Mouse (Mus musculus) heart, embryonic 15.5 days (tissue): ENCODE measurements around the gene Svop. TPM values are rescaled to one million over a fixed set of nuclear protein-coding genes. Genes with fewer than 3 reads are reported as not detected.

Source experiments
- ATAC-seq: fragments of 200-750 bp; cut with Nextera tagmentation; replicated peaks from 2 replicates; pipeline ENCODE4 v1.8.0; 2017; ENCODE audit warnings: low read depth, moderate TSS enrichment; ENCODE audit not compliant: insufficient number of reproducible peaks, insufficient read depth, low FRiP score
- H3K27ac ChIP-seq: fragments of 300-500 bp; sonication (generic); 2 replicates; pipeline ENCODE4 v1.5.1; 2015; ENCODE audit warnings: mild to moderate bottlenecking, inconsistent platforms
- H3K27me3 ChIP-seq: fragments of 300-500 bp; sonication (generic); 2 replicates; pipeline ENCODE4 v1.6.1; 2015; ENCODE audit warnings: inconsistent platforms
- H3K36me3 ChIP-seq: fragments of 300-500 bp; sonication (generic); 2 replicates; pipeline ENCODE4 v1.6.1; 2015; ENCODE audit warnings: mild to moderate bottlenecking, inconsistent platforms
- H3K4me1 ChIP-seq: fragments of 300-500 bp; sonication (generic); replicated peaks from 2 replicates; pipeline ENCODE4 v1.6.1; 2015; ENCODE audit warnings: inconsistent platforms
- H3K4me2 ChIP-seq: fragments of 300-500 bp; sonication (generic); 2 replicates; pipeline ENCODE4 v1.6.1; 2015; ENCODE audit warnings: inconsistent platforms, mild to moderate bottlenecking, moderate library complexity
- H3K4me3 ChIP-seq: fragments of 300-500 bp; sonication (generic); 2 replicates; pipeline ENCODE4 v1.5.1; 2015; ENCODE audit warnings: mild to moderate bottlenecking, inconsistent platforms
- H3K9ac ChIP-seq: fragments of 300-500 bp; sonication (generic); 2 replicates; pipeline ENCODE4 v1.6.1; 2015; ENCODE audit warnings: mild to moderate bottlenecking, inconsistent platforms
- H3K9me3 ChIP-seq: fragments of 300-500 bp; sonication (generic); replicated peaks from 2 replicates; pipeline ENCODE4 v1.6.1; 2016; ENCODE audit warnings: inconsistent platforms
- WGBS: fragments of 180-500 bp; shearing (Covaris S2); methylation state at CpG from one replicate; pipeline ENCODE4 v1.1.7; 2015; ENCODE audit warnings: mixed read lengths; 5-methylcytosine and 5-hydroxymethylcytosine counted together
- polyA plus RNA-seq: library from polyadenylated mRNA; unstranded; fragments of >200 nt; fragmentation: Nextera tagmentation; extraction: Ambion mirVana; gene quantifications from 2 replicates; pipeline ENCODE4 v1.2.1, GENCODE M21; 2015

Gene Svop
- polyA plus RNA-seq, 1 experiment from 2014 or later, result not detected

DNA sequence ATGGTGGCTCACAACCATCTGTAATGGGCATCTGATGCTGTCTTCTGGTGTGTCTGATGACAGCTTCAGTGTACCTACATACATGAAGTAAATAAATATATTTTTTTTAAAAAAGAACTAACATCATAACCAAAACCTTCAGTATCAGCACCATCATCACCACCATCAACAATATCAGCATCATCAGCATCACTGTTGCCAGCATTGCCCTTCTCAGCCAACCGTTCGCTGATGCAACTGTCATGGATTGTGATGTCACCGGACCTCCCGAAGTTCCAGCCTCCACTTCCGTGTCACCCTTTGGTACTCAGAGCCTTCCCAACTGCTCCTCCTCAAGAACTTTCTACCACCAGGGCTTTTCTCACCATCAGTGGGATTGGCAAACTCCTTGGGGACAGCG lies 26.2 kb downstream of the Svop start, which contains the start of gene Usp30:
TSS of gene Usp30 (plus strand) at position 301 of the 400 bp plus-strand sequence.
- 89% methylated on average over 6 of the region's 6 CpGs for WGBS

DNA sequence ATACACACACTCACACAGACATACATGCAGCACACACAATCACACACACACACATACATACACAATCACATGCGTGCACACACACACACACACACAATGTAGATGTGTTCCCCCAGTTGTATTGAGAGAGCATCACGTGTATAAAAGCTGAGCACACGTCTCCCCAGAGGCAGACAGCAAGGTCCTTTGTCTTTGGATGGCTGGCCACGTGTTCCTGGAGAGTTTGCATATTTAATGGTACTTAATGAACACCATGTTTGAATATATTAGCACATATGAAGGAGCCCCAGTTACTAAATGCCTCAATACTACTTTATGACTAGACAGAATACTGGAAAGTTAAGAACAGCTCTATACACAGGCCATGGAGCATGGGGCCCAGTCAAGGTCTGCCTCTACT lies 27.4 kb downstream of the Svop start:
- 67% methylated on average over 4 of the region's 4 CpGs for WGBS
- no peak for ATAC-seq
- Histone ChIP-seq H3K4me3 (no peak overlapping the region), H3K4me2 (no peak overlapping the region), H3K36me3 (no peaks in the 10 kb centered on the region), H3K9me3 (no peaks in the 10 kb centered on the region), H3K27me3 (no peaks in the 10 kb centered on the region), H3K9ac (no peak overlapping the region), H3K4me1 (no peaks in the 10 kb centered on the region), H3K27ac (no peak overlapping the region)

More for the DNA sequence above, 26.2 kb downstream of the Svop start, which contains the start of gene Usp30:
- no peak within 1 kb of the TSS for H3K9ac ChIP-seq
- no peak within 1 kb of the TSS for H3K4me2 ChIP-seq
- no peaks in the 10 kb centered on the region for H3K36me3 ChIP-seq
- no peak within 1 kb of the TSS for H3K4me3 ChIP-seq
- H3K27me3 ChIP-seq, result no peaks in the 10 kb centered on the region
- no peak for ATAC-seq
- no peaks in the 10 kb centered on the region for H3K9me3 ChIP-seq
- no peak within 1 kb of the TSS for H3K27ac ChIP-seq
- H3K4me1 ChIP-seq, result no peaks in the 10 kb centered on the region

DNA sequence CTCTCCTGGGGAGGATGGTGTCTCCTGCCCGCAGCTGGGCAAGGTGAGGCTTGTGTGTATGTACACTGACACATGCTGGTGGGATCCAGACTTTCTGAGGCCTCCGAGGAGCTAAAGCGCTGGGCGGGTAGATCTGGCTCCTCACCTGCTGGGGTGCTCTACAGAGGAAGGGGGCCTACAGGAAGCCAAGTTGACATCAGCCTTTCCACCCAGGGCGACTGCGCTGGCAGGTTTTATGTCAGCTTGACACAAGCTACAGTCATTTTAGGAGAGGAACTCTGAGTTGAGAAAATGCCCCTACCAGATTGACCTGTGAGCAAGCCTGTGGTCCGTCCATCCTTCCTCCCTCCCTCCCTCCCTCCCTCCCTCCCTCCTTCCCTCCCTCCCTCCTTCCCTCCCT lies 29.7 kb downstream of the Svop start:
- H3K4me1 ChIP-seq, result no peaks in the 10 kb centered on the region
- no peak overlapping the region for H3K27ac ChIP-seq
- H3K4me2 ChIP-seq, result no peak overlapping the region
- 41% methylated on average over 7 of the region's 7 CpGs for WGBS
- H3K9me3 ChIP-seq, result no peaks in the 10 kb centered on the region
- no peaks in the 10 kb centered on the region for H3K36me3 ChIP-seq
- H3K9ac ChIP-seq, result no peak overlapping the region
- no peak overlapping the region for H3K4me3 ChIP-seq
- no peak for ATAC-seq
- H3K27me3 ChIP-seq, result no peaks in the 10 kb centered on the region

DNA sequence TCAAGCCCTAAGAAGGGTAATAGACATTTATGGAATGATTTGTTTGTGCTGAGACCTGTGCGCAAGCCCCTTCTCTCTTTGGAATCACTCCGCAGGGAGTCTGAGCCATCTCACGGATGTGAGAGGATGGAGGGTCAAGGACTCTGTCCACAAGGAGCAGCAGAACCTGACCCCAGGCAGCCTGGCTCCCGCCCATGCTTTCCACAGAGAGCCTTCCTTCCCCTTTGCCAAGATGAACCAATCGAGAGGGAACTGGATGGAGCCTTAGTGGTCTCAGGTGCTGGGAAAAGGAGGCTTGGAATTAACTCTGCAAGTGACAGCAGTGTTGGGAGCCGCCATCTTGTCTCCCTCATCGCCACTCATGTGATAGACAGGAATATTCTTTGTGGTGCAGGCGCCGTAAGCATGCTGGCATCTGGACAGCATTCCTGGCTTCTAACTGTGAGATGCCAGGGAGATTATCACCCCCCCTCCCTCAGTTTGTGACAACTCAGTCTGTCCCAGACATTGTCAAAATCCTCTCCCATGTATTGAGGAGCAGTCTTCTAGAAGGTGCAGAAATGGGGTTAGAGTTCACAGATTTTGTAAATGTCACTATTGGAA lies 34.1 kb downstream of the Svop start:
- Histone ChIP-seq H3K4me3 (no peak overlapping the region), H3K27me3 (no peaks in the 10 kb centered on the region), H3K36me3 (no peaks in the 10 kb centered on the region), H3K9ac (no peak overlapping the region), H3K9me3 (no peaks in the 10 kb centered on the region), H3K4me1 (peaks cover 2% of the 10 kb centered on the region), H3K4me2 (no peak overlapping the region), H3K27ac (no peak overlapping the region)
- WGBS, result 72% methylated on average over 9 of the region's 9 CpGs
- no peak for ATAC-seq

DNA sequence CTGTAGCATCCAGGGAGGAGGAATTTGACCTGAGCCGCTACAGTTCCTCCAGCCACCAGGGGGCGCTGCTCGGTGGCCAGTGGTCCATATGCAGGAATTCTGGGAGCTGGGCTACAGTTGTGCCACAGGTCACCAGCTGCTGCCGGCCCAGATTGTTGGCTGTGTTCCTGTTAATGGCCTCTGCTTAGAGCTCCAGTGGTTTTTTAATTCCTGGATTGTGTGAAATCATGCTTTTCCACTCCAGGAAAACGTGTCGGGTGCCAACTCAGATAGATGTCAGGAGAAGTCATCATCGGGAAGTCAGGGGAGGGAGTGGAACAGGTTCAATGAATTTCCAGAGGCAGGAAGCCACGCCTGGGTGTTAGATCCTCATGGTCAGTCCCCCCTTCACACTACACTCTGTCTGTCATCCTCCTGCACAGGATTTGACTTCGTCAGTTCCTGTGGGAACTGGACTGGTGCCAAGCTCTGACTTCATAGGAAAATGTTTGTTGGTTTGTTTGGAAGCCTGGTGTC lies 39.1 kb downstream of the Svop start:
- Histone ChIP-seq H3K9me3 (no peaks in the 10 kb centered on the region), H3K27ac (peak overlapping the region; percentile 38), H3K9ac (no peak overlapping the region), H3K4me2 (peak overlapping the region; percentile 48), H3K4me1 (peaks cover 4% of the 10 kb centered on the region), H3K36me3 (no peaks in the 10 kb centered on the region), H3K4me3 (no peak overlapping the region), H3K27me3 (0 out of 2 replicates have a peak, but pooled peaks cover 4% of the 10 kb centered on the region)
- peak; percentile 65 for ATAC-seq
- WGBS, result 19% methylated on average over 9 of the region's 9 CpGs

DNA sequence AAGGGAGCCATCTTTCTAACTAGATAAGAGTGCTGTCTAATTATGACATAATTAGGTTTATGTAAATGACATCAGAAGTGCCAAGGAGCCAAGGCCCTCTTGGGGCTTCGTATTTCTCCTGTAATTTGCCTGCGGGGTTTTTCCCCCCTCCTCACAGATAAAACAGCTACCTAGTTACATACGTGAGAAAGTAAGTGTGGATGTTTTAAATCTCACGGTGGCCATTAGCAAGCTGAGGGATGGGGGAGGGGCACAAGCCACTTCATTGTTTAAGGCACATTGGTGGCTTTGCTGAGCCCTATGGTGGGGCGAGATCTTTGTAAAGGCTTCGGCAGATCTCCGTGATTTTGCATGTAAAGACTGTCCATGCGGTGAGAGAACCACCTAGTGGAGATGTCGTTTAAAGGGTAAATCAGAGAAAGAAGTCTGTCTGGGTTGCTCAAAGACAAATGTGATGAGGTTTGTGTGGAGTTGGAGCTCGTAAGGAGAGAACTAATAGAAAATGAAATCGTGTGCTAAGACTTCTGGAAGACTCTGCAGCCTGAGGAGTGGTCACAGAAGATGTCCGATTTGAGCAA lies 42.5 kb downstream of the Svop start:
- Histone ChIP-seq H3K9me3 (no peaks in the 10 kb centered on the region), H3K4me1 (peaks cover 4% of the 10 kb centered on the region), H3K36me3 (no peaks in the 10 kb centered on the region), H3K9ac (no peak overlapping the region), H3K4me2 (no peak overlapping the region), H3K27me3 (0 out of 2 replicates have a peak, but pooled peaks cover 4% of the 10 kb centered on the region), H3K4me3 (no peak overlapping the region), H3K27ac (no peak overlapping the region)
- 52% methylated on average over 12 of the region's 12 CpGs for WGBS
- ATAC-seq, result no peak

DNA sequence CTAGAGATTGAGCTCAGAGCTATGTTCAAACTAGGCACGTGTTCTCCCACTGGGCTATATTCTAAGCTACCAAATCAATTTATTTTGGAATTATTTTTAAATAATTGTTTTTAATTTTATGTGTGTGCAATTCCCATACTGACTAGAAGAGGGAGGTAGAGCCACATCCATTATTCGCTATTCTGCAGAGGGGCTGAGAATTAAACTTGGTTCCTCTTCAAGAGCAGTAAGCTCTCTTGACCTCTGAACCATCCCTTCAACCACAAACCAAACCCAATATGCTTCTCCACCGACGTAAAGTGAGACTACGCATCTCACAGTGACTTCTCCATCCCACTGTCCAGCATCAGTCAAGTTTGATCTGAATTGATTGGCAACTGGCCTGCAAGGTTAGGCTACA lies 44.2 kb downstream of the Svop start:
- Histone ChIP-seq H3K4me3 (no peak overlapping the region), H3K27ac (no peak overlapping the region), H3K4me1 (peaks cover 1% of the 10 kb centered on the region), H3K36me3 (no peaks in the 10 kb centered on the region), H3K27me3 (peaks cover 4% of the 10 kb centered on the region; the same call in 1 of the 2 replicates), H3K9me3 (no peaks in the 10 kb centered on the region), H3K9ac (no peak overlapping the region), H3K4me2 (no peak overlapping the region)
- no peak for ATAC-seq
- WGBS, result 84% methylated on average over 5 of the region's 5 CpGs

DNA sequence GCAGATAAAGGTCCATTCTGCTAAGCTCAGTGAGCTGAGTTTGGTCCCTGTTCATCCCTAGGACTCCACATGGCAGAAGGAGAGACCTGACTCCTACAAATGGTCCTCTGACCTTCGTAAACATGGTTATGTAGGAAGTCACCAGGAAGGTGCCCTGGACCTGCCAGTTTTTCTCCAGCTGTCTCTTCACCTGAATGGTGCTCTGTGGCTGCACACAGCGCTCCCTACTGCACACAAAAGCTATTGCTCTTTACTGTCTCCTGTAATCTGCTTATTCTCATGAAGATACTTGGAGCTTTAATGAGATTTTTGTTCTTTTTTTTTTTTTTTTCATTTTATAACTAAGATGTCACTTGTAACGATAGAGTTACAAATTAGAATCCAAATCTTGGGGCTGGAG lies 44.8 kb downstream of the Svop start:
- 47% methylated on average over 3 of the region's 3 CpGs for WGBS
- no peak overlapping the region for H3K4me2 ChIP-seq
- no peak for ATAC-seq

DNA sequence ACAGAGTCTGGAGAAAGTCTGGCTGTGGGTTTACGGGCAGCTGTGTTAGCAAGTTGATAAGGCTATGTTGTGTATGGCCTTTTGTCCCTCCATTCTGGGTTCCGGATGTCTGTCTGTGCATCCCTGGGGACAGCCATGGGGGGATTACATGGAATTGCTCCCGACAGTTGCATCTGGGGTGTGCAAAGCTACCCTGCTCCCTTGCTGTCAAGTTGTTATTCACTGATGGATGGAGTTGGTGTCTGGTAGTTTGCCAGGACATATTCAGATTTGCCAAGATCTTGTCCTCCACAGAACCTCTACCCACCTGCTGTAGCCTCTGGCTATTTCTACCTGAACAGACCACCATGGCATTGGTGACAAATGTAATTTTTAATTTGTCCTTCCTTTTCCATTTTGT lies 45.2 kb downstream of the Svop start:
- peaks cover 4% of the 10 kb centered on the region; the same call in 1 of the 2 replicates for H3K27me3 ChIP-seq
- H3K36me3 ChIP-seq, result no peaks in the 10 kb centered on the region
- 50% methylated on average over 3 of the region's 3 CpGs for WGBS
- no peak overlapping the region for H3K4me3 ChIP-seq
- H3K9ac ChIP-seq, result no peak overlapping the region
- no peak overlapping the region for H3K4me2 ChIP-seq
- H3K9me3 ChIP-seq, result no peaks in the 10 kb centered on the region
- H3K4me1 ChIP-seq, result peaks cover 4% of the 10 kb centered on the region
- H3K27ac ChIP-seq, result no peak overlapping the region
- no peak for ATAC-seq

More for the DNA sequence above, 44.8 kb downstream of the Svop start:
- H3K27me3 ChIP-seq, result peaks cover 4% of the 10 kb centered on the region; the same call in 1 of the 2 replicates
- H3K4me3 ChIP-seq, result no peak overlapping the region
- H3K4me1 ChIP-seq, result no peaks in the 10 kb centered on the region
- H3K9me3 ChIP-seq, result no peaks in the 10 kb centered on the region
- no peak overlapping the region for H3K27ac ChIP-seq
- no peaks in the 10 kb centered on the region for H3K36me3 ChIP-seq
- no peak overlapping the region for H3K9ac ChIP-seq

DNA sequence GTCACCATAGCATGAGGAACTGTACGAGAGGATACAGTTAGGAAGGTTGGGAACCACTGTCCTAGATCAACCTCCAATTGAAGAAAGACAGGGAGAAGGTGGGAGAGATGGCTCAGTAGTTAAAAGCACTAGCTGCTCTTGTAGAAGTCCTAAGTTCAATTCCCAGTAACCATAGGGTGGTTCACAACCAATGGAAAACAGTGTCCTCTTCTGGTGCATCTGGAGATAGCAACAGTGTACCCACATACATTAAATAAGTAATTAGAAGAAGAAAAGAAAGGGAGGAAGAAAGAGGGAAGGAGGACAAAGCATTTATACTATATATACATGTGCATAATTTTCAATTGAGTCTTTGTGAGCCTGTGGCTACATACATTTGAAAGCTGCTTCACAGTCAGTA lies 46.2 kb downstream of the Svop start:
- H3K4me2 ChIP-seq, result no peak overlapping the region
- H3K4me1 ChIP-seq, result peaks cover 12% of the 10 kb centered on the region
- no peak overlapping the region for H3K4me3 ChIP-seq
- no peak overlapping the region for H3K9ac ChIP-seq
- no peaks in the 10 kb centered on the region for H3K36me3 ChIP-seq
- H3K27me3 ChIP-seq, result no peaks in the 10 kb centered on the region; the same call in 1 of the 2 replicates
- no peak for ATAC-seq
- H3K9me3 ChIP-seq, result no peaks in the 10 kb centered on the region
- no peak overlapping the region for H3K27ac ChIP-seq
- WGBS, result 69% methylated on average over 1 of the region's 1 CpGs

DNA sequence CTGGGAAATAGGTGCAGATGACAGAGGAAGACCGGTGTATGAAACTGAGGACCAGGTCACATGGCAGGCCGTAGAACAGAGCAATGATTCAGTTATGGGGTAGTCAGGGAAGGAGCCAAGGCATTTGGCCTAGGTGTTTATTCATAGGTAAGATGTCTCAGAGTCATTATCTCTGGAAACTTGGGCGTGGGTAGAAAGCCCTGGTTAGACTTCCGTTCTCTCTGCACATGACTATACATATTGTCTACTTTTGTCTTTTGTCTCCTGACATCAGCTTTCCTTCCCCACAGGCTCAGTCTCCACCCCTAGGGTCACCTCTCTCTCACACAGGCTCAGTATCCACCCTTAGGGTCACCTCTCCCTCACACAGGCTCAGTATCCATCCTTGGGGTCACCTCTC lies 47.6 kb downstream of the Svop start:
- Histone ChIP-seq H3K36me3 (no peaks in the 10 kb centered on the region), H3K27me3 (no peaks in the 10 kb centered on the region; the same call in 1 of the 2 replicates), H3K9me3 (no peaks in the 10 kb centered on the region), H3K27ac (no peak overlapping the region), H3K9ac (no peak overlapping the region), H3K4me1 (peaks cover 12% of the 10 kb centered on the region), H3K4me2 (no peak overlapping the region), H3K4me3 (no peak overlapping the region)
- no peak for ATAC-seq
- WGBS, result 70% methylated on average over 4 of the region's 4 CpGs
